Mouse (Mus musculus) left cerebral cortex, postnatal 25 days (tissue): ENCODE data around the gene Elovl5. TPM values are rescaled to one million over a fixed set of nuclear protein-coding genes. Genes with fewer than 3 reads are reported as not detected.
A peak's percentile ranks its signal among the peaks of the same experiment; 100 is the strongest.
"Not testable (repeated sequence)": the region's sequence is repeated elsewhere in the genome, so short reads cannot be mapped to it uniquely, and the experiment has no call there.

Experiments used
- DNase-seq, 2 experiments: peaks; one replicate each; pipeline ENCODE4 v3.0.0; 2022; ENCODE audit warnings: low spot score in 2 of 2, mixed read lengths in 1 of 2
- intact Hi-C: fragments of 180-260 bp; cut with DNase I; formaldehyde crosslinking; loops from one replicate; pipeline ENCODE4 v1.15.1; 2025
- total RNA-seq, 2 experiments: library from RNA; stranded (reverse); gene quantifications; 2 replicates each; pipeline ENCODE4 v1.2.3; 2021

The Elovl5 gene
- total RNA-seq, 2 experiments from 2014 or later: 67.0 to 71.9 TPM

GRCm38 (mm10) chr9:77983521-77983920 is 66.4 kb downstream of the Elovl5 start:
- intact Hi-C loops: no loop called here
- no peak for DNase-seq

- intact Hi-C loops: no loop called here
- no peak for DNase-seq
Observed at GRCm38 (mm10) chr9:77986153-77986795, 69.1 kb downstream of the Elovl5 start.

DNA sequence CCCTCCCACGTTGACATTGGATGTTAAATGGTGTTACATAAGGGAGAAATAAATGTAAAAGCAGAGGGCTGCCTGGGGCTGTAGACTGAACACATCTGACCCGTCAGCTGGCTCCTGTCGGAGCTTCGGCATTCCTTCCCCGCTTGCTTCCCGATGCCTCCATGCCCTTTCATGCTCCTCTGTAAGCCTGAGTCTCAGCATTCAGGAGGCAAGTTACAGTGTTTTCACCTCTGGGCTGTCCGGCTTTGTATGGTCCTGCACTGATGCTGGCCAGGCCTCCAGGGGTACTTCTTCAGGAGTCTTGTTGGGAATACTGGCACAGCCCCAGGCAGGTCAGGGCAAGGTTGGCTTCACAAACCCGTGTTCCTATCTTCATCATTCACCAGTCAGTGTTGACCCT is 72.5 kb downstream of the Elovl5 start:
- DNase-seq: no peak
- intact Hi-C loops: no loop called here

- no peak for DNase-seq
- intact Hi-C loops: no loop called here
Observed at GRCm38 (mm10) chr9:77990278-77990677, 73.1 kb downstream of the Elovl5 start.

DNA sequence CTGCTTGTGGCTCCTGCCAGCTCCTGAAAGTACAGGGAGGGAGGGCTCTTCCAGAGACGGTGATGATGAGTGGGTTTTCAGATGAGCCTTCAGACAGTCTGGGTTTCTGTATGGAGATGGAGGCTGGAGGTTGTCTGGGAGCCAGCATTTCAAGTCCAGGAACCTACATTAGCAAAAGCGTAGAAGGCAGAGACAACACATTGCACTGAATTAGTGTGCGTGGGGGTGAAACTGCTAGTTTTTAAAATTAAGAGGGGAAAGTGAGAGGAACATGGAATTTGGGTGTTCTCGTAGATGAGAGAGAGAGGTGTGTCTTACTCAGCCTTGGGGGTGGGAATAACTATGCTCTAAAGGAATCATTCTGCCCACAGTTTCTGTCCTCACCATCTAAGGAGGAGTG is 74.5 kb downstream of the Elovl5 start:
- peak; percentile 32 to 91 for DNase-seq
- intact Hi-C loops: loop anchor here (1.0 kb wide), 1 partner anchor 73 kb away; no protein-coding TSS in a partner anchor

- intact Hi-C loops: no loop called here
- no peak for DNase-seq
Observed at GRCm38 (mm10) chr9:77992276-77992675, 75.1 kb downstream of the Elovl5 start.

DNA sequence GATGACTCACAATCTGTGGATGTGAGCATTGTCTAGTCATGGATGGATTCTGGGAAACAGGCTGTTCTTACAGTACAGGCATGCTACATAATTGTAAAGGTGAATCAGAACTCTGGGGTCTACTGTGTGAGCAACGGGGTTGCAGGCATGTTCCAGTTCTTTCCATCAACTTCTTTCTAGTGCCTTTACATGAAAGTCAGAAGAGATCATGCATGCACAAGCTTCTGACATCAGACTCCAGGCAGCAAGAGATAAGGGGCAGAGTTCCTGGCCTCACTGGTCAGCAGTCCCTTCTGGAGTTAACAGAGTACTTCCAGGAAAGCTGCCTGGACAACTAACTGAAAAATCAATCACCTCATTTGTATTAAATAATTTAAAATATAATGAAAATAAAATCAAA is 75.9 kb downstream of the Elovl5 start:
- no peak for DNase-seq
- intact Hi-C loops: no loop called here

DNA sequence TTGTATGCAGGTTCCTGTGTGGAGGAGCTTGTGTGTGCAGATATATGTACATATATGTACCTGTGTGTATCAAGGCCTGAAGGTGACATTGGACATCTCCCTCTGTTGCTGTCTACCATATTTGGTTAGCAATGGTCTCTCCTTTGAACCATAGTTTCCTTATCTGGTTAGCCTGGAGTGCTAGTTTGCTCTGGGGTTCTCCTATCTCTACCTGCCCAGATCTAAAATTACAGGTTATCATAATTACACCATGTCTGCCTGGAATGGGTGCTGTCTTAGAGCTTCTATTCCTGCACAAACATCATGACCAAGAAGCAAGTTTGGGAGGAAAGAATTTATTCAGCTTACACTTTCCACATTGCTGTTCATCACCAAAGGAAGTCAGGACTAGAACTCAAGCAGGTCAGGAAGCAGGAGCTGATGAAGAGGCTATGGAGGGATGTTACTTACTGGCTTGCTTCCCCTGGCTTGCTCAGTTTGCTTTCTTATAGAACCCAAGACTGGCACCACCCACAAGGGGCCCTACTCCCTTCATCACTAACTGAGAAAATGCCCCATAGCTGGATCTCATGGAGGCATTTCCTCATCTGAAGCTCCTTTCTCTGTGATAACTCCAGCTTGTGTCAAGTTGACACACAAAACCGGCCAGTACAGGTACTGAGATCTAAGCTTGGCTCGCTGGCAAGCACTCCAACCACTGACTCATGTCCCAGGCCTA is 76.5 kb downstream of the Elovl5 start:
- DNase-seq, intact Hi-C loops: not testable (repeated sequence)

DNA sequence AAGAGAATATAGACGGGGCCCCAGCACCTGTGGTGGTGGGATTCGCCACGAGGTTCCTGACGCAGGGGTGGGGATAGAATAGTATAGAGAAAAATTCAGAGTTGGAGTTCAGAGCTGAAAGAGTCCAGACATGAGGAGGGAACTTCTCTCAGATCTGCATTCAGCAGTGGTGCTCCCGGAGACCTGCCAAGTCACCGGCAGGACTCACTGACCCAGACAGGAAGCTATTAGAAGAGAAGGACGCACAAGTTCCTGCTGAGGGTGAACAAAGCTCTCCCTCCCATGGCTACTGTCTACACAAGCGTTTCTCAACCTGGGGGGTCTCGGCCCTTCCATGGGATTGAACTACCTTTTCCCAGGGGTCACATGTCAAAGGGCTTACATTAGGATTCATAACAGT is 78.1 kb downstream of the Elovl5 start:
- intact Hi-C loops: no loop called here
- DNase-seq: no peak

GRCm38 (mm10) chr9:78000586-78001500 is 83.7 kb downstream of the Elovl5 start:
- intact Hi-C loops: no loop called here
- no peak for DNase-seq

DNA sequence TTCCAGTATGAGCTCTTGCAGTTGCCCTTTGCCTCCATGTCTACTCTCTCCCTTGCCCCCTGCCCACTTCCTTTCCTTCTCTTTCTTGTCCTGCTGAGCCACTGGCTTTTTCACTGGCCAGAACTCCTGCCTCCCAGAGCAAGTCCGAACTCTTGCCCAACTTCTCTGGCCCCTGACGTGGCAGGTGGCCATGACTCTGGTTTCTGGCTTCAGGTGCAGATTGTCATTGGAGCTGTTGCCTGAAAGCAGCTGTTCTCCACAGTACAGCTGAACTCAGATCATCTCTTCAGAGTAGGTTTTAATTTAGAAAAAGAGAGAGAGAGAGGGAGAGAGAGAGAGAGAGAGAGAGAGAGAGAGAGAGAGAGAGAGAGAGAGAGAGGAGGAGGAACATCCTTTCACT is 86.1 kb downstream of the Elovl5 start:
- no peak for DNase-seq
- intact Hi-C loops: no loop called here

- DNase-seq: no peak
- intact Hi-C loops: no loop called here
Observed at GRCm38 (mm10) chr9:78005481-78005880, 88.3 kb downstream of the Elovl5 start.

GRCm38 (mm10) chr9:78006209-78007001 is 89.2 kb downstream of the Elovl5 start:
- peak; percentile 61 to 62 for DNase-seq
- intact Hi-C loops: loop anchor here (1.0 to 2.0 kb wide), 2 partner anchors 90 to 200 kb away; no protein-coding TSS in a partner anchor

- no peak for DNase-seq
- intact Hi-C loops: no loop called here
Observed at GRCm38 (mm10) chr9:78009382-78009781, 92.2 kb downstream of the Elovl5 start.

GRCm38 (mm10) chr9:78010187-78010586 is 93.0 kb downstream of the Elovl5 start:
- intact Hi-C loops: no loop called here
- no peak for DNase-seq

DNA sequence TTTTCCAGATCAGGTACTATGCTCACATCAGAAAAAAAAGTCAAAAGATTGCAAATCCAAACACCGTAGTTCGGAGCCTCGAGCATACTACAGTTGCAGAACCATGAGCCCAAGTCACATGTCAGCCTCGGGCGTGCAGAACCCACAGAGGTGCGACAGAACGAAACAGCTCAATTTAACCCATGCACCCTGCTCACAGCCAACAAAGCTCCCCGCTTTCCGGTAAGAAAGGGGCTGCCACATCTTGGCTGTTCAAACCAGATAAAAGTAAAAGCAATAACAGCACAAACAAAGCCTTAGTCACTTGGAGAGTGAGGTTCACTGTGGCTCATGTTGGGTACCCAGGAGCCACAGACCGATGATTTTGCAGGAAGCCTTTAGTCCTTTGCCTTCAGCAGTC is 93.5 kb downstream of the Elovl5 start:
- intact Hi-C loops: no loop called here
- no peak for DNase-seq

DNA sequence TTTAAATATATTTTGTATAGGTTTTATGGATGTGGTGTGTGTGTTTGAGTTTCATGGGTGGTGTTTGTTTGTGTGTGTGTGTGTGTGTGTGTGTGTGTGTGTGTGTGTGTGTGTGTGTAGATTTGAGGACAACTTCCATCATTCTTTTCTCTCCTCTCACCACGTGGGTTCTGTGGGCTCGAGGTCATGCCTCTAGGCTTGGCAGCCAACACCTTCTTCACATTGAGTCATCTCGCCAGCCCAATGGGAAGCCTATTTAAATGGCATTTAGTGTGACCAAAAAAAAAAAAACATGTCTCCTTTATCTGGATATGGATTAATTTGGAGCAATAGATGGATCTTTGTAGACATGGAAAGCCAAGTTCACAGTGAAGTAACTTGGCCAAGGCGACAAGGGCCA is 94.9 kb downstream of the Elovl5 start:
- intact Hi-C loops: no loop called here
- no peak for DNase-seq

GRCm38 (mm10) chr9:78012681-78013080 is 95.5 kb downstream of the Elovl5 start:
- no peak for DNase-seq
- intact Hi-C loops: no loop called here

DNA sequence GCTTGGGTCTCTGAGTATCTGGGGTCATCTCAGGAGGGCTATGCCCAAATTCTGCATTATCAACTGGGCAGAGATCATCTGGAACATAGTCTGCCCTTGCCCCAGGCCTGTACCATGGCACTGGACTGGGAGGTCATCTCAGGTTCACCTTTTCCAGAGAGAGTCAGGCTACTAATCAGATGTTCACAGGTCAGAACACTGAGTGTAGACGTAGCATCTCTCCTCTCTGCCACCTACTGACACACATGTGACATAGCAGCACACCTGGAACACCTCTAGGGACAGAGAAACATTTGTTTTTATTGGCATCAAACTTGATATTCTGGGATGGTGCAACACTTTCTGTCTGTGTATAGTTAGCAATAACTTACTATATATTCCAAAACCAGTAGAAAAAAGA is 96.6 kb downstream of the Elovl5 start:
- intact Hi-C loops: no loop called here
- DNase-seq: no peak

DNA sequence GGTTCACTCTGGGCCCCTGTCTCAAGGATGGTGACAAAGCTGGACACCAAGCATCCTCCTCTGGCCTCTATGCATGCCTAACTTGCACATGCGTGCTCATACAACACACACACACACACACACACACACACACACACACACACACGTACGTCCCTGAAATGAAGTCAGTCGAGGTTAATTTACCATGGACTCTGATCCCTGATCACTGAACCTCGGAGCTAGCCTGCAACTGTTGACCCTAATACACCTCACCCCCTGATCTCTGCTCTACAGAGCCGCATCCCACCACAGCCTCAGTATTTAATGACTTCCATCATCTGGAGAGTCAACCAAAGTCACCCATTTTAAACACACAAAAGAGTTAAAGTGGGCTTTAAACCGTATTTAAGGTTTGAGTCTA is 98.7 kb downstream of the Elovl5 start:
- no peak for DNase-seq
- intact Hi-C loops: no loop called here
